Mouse (Mus musculus) frontal cortex, postnatal 36 days (tissue): ENCODE measurements around the gene Nkx1-1.
A peak's percentile ranks its signal among the peaks of the same experiment; 100 is the strongest.

Experiments
- DNase-seq, 2 experiments: peaks; one replicate each; pipeline ENCODE4 v3.0.0; 2022; ENCODE audit warnings: low spot score in 2 of 2

The Nkx1-1 gene

GRCm38 (mm10) chr5:33420313-33420712 is 13.5 kb downstream of the Nkx1-1 start:
- no peak for DNase-seq

DNA sequence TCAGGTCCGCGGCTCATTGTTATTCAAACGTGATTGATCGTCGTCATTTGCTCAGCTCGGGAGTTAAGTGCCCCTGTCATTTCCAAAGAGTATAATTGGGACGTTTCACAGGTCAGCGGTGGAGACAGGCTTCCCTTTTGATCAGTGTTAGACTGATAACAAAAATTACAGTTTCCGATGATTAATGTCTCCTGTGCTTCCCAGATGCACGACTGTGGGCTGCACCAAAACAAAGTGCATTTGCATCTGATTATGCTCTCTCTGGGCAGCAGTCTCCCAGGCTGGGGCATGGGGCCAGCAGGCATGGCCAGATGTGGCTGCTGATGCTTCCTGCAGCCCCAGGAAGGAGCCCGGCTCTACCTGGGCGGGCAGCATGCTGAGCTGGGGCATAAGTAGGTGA is 33.0 kb downstream of the Nkx1-1 start:
- DNase-seq, result no peak

- DNase-seq, result peak in 1 of 2 experiments; percentile 9
Observed at GRCm38 (mm10) chr5:33396828-33397227, 36.9 kb downstream of the Nkx1-1 start.

DNA sequence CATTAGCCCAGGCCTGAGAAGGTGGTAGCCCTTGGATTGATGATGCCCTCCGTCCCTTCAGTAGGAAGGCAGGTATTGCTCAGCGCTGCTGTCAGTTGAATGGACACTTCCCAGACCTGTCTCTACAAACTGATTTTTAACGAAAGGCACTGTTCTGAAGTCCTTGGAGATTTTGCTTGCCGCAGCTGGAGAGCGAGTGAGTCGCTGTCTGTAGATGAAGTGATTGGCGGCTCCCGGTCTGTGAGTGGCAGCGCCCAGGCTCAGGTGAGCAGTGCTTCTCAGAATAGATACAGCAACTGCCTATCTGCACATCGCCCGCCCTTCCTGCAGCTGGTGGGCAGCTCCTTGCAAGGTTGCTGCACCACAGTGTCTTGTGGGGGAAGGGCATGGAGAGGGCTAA is 38.1 kb downstream of the Nkx1-1 start:
- DNase-seq, result no peak

DNA sequence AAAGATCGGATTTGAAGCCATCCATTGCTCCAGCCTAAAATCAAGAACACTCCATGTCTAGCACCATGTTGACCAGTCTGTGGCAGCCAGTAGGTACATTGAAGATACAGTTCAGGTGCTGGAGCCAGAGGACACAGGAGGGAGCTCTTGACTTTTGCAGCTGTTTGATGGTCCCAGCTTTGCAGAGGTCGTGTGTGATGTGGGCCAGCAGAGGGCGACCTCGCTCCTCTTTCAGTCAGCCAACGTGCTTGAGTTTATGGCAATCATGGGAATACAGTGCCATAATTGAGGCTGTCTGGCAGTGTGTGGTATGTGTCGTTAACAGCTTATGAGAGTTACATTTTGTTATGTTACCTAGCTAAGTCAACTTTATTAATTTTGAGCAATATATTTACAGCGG is 40.0 kb downstream of the Nkx1-1 start:
- peak; percentile 81 to 88 for DNase-seq

DNA sequence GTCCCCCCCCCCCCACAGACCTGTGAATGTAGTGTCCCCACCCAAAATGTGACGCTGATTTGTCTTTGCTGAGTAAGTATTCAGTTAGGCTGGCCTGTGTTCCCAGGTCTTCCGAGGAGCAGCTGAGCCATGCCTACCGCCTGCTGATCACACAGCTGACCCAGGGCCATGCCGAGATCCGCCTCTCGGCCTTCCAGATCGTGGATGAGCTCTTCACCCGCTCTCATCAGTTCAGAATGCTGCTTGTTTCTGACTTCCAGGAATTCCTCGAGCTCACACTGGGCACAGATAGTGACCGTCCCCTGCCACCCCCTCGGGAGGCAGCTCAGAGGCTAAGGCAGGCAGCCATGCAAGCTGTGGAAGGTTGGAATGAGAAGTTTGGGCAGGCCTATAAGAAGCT is 46.2 kb downstream of the Nkx1-1 start:
- DNase-seq, result no peak
